Mouse (Mus musculus): ENCODE results near the gene Vps25. TPM values are rescaled to one million over a fixed set of nuclear protein-coding genes. Genes with fewer than 3 reads are reported as not detected.

Gene Vps25
- 110 and 111 TPM in 2 replicates for polyA plus RNA-seq (2015; fragmentation: Nextera tagmentation; extraction: Ambion mirVana)

DNA sequence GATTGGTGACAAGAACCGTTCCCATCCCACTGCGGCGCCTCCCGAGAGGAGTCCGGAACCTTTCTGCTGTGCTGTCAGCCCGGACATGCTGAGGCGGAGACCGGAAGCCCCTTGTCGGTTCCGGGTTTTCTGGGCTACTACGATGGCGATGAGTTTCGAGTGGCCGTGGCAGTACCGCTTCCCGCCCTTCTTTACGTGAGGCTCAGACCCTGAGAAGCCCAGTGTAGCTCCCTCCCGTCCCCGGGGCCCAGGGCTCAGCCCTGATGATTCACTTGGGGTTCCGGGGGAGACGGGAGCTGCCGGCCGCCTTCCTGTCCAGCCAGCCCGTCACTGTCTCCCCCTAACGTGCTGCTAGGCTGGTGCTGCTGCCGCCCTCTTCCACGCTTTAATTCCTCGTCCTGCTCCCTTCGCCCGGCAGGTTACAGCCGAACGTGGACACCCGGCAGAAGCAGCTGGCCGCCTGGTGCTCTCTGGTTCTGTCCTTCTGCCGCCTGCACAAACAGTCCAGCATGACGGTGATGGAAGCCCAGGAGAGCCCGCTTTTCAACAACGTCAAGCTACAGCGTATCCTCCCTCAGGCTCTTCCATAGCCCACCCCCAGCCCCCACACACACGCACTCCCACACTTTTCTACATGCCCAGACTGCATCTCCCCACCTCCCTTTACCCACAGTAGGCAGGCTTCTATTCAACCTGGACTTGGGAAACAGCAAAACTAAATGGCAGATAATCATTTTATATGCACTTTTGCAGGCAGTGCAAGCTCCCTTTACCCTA is at the start of gene Vps25:
Gene Vps25, plus strand, starts transcription at position 95 of the 777 bp plus-strand sequence.
- no peaks in the 10 kb centered on the region for H3K27me3 ChIP-seq
- peak within 1 kb of the TSS; percentile 90 for H3K4me3 ChIP-seq (replicated peaks)
- H3K4me2 ChIP-seq (replicated peaks): peak within 1 kb of the TSS; percentile 97
- peak; percentile 88 for ATAC-seq
- H3K4me1 ChIP-seq (replicated peaks): peaks cover 19% of the 10 kb centered on the region
- H3K9ac ChIP-seq (replicated peaks): peak within 1 kb of the TSS; percentile 93
- H3K27ac ChIP-seq: peak within 1 kb of the TSS; percentile 92
- H3K9me3 ChIP-seq: no peaks in the 10 kb centered on the region
- H3K36me3 ChIP-seq: peaks cover 16% of the 10 kb centered on the region
- under 1% methylated on average over 39 of the region's 40 CpGs for WGBS

- no peak overlapping the region for H3K4me2 ChIP-seq (replicated peaks)
- peaks cover 58% of the 10 kb centered on the region for H3K36me3 ChIP-seq
- H3K27me3 ChIP-seq: no peaks in the 10 kb centered on the region
- no peaks in the 10 kb centered on the region for H3K9me3 ChIP-seq
- H3K9ac ChIP-seq (replicated peaks): no peak overlapping the region
- no peak overlapping the region for H3K27ac ChIP-seq
- no peaks in the 10 kb centered on the region for H3K4me1 ChIP-seq (replicated peaks)
- ATAC-seq: no peak; the same call in 1 of the 2 replicates
- H3K4me3 ChIP-seq (replicated peaks): no peak overlapping the region
- WGBS: 50% methylated on average over 3 of the region's 3 CpGs
These were observed 41.5 kb upstream of the Vps25 start for GRCm38 (mm10) chr11:101211970-101212369.

DNA sequence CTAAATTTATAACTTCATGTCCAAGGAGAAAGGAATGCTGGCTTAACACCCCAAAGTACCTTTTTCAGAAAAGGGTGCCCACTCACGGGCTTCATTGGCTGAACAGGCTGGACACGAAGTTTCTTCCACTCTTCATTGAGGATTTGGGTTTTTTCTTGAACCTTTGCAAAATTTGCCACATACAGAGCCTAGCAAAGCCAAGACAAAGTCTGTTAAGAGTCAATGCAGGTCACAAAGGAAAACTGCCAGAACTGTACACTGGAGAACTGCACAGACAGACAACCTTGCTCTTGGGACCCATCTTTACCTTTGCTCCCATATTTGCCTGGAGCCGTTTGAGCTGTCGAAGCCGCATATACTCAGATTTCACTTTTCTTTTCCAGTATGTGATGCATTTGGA is 36.6 kb upstream of the Vps25 start:
- WGBS: 93% methylated on average over 5 of the region's 5 CpGs
- Histone ChIP-seq H3K27me3 (no peaks in the 10 kb centered on the region), H3K4me3 (replicated peaks) (no peak overlapping the region), H3K9ac (replicated peaks) (no peak overlapping the region), H3K9me3 (no peaks in the 10 kb centered on the region), H3K27ac (no peak overlapping the region), H3K4me1 (replicated peaks) (no peaks in the 10 kb centered on the region), H3K36me3 (peaks cover 31% of the 10 kb centered on the region), H3K4me2 (replicated peaks) (no peak overlapping the region)
- no peak for ATAC-seq

- H3K27me3 ChIP-seq: no peaks in the 10 kb centered on the region
- H3K9me3 ChIP-seq: no peaks in the 10 kb centered on the region
- H3K4me3 ChIP-seq (replicated peaks): no peak overlapping the region
- no peak overlapping the region for H3K27ac ChIP-seq
- H3K9ac ChIP-seq (replicated peaks): no peak overlapping the region
- peaks cover 21% of the 10 kb centered on the region for H3K36me3 ChIP-seq
- WGBS: 86% methylated on average over 10 of the region's 10 CpGs
- ATAC-seq: no peak
- no peaks in the 10 kb centered on the region for H3K4me1 ChIP-seq (replicated peaks)
- H3K4me2 ChIP-seq (replicated peaks): no peak overlapping the region
These were observed 35.0 kb upstream of the Vps25 start for GRCm38 (mm10) chr11:101218436-101219055.

GRCm38 (mm10) chr11:101220853-101221252 is 32.7 kb upstream of the Vps25 start:
- peaks cover 8% of the 10 kb centered on the region for H3K4me1 ChIP-seq (replicated peaks)
- no peaks in the 10 kb centered on the region for H3K9me3 ChIP-seq
- WGBS: 61% methylated on average over 2 of the region's 2 CpGs
- no peak overlapping the region for H3K4me3 ChIP-seq (replicated peaks)
- no peak overlapping the region for H3K27ac ChIP-seq
- H3K27me3 ChIP-seq: no peaks in the 10 kb centered on the region; the same call in 1 of the 2 replicates
- ATAC-seq: no peak
- no peak overlapping the region for H3K4me2 ChIP-seq (replicated peaks)
- H3K9ac ChIP-seq (replicated peaks): no peak overlapping the region
- H3K36me3 ChIP-seq: 0 out of 2 replicates have a peak, but pooled peaks cover 4% of the 10 kb centered on the region

DNA sequence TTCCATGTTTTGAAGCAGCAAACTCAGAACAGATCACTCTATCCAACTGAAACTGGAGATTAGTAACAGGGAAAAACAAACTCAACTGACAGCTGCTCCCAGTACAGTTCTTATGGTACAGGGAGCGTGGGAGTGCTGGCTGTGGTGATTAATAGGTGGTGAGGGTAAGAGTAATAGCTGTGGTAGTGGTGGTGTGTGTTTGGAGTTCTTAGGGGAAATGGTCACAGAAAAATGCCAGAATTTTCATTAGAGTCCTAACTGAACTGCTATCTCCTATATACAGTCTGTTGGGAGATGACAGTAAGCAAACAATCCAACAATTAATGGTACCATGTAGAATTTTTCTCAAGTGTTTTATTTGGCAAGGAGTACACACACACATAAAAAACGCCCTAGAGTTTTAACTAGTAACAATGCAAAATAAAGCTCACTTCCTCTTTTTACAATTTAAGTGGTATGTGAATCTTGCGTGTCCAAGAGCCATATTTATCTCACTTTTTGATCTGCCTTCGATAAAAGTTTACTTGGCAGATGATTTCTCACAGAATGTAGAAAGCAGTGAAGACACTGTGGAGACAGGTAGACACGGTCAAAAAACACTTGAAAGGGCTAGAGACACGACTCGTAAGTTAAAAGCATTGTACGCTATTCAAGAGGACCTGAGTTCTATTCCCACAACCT is 32.1 kb upstream of the Vps25 start:
- ATAC-seq: no peak
- Histone ChIP-seq H3K27me3 (no peaks in the 10 kb centered on the region; the same call in 1 of the 2 replicates), H3K9me3 (no peaks in the 10 kb centered on the region), H3K4me2 (replicated peaks) (no peak overlapping the region), H3K36me3 (0 out of 2 replicates have a peak, but pooled peaks cover 4% of the 10 kb centered on the region), H3K4me3 (replicated peaks) (no peak overlapping the region), H3K4me1 (replicated peaks) (peaks cover 8% of the 10 kb centered on the region), H3K9ac (replicated peaks) (no peak overlapping the region), H3K27ac (no peak overlapping the region)
- WGBS: 90% methylated on average over 8 of the region's 8 CpGs

DNA sequence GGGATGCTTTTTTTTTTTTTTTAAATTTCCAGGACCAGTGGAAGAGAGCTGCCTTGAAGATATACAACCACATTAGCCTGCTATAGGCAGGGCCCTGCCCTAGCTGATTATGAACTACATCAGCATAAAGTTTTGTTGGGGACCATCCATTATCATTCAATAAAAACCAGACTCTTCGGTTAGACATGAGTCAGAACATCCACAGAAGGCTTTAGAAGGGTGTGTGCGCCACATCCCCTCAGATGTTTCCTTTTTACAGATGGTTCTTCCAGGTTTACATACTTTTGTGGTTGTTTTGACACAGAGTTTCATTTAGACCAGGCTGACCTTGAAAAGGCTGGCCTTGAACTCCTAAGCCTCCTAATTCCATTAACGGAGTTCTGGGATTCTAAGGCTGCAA is 29.2 kb upstream of the Vps25 start:
- Histone ChIP-seq H3K4me3 (replicated peaks) (no peak overlapping the region), H3K27ac (no peak overlapping the region), H3K27me3 (peaks cover 7% of the 10 kb centered on the region; the same call in 1 of the 2 replicates), H3K4me1 (replicated peaks) (peaks cover 8% of the 10 kb centered on the region), H3K4me2 (replicated peaks) (no peak overlapping the region), H3K9me3 (no peaks in the 10 kb centered on the region), H3K9ac (replicated peaks) (no peak overlapping the region), H3K36me3 (no peaks in the 10 kb centered on the region)
- 91% methylated on average over 3 of the region's 3 CpGs for WGBS
- ATAC-seq: no peak

GRCm38 (mm10) chr11:101225331-101226064 is 28.0 kb upstream of the Vps25 start:
- no peak for ATAC-seq
- Histone ChIP-seq H3K4me3 (replicated peaks) (peak overlapping the region; percentile 83), H3K4me1 (replicated peaks) (peaks cover 10% of the 10 kb centered on the region), H3K27ac (no peak overlapping the region), H3K36me3 (no peaks in the 10 kb centered on the region), H3K9ac (replicated peaks) (peak overlapping the region; percentile 86), H3K4me2 (replicated peaks) (peak overlapping the region; percentile 91), H3K9me3 (no peaks in the 10 kb centered on the region), H3K27me3 (peaks cover 7% of the 10 kb centered on the region; the same call in 1 of the 2 replicates)
- 21% methylated on average over 25 of the region's 25 CpGs for WGBS

DNA sequence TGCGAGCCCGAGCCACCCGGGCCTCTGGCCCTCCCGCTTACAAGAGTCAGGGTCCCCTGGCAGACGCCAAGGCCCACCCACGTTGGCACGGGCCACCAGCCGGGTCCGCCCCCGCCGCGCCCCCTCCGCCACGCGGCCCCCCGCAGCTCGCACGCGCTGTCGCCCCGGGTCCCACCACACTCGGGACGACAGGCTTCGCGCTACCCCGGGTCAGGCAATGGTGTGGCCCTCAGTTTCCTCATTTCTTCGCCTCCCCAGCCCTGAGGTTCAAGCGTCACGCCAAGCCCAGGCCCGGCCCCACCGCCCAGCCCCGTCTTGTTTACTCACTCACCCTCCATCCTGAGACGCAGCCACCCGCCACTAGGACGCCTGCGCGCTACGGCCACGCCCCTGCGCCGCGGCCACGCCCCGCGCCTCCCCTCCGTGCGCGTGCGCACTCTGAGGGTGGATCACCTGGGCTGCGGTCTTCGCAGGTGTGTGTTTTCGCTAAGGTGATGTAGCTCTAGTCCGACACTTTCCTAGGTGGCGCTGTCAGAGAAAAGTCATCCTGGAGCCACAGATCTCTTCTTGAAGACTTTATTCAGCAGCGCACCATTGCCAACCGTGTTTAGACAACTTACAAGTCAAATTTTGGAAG is 27.3 kb upstream of the Vps25 start, which contains the start of gene Ezh1:
Gene Ezh1, minus strand, starts transcription at position 399 of the 637 bp plus-strand sequence.
- 1% methylated on average over 56 of the region's 56 CpGs for WGBS
- Histone ChIP-seq H3K9ac (replicated peaks) (peak within 1 kb of the TSS; percentile 86), H3K4me2 (replicated peaks) (peak within 1 kb of the TSS; percentile 91), H3K27me3 (peaks cover 13% of the 10 kb centered on the region; the same call in 1 of the 2 replicates), H3K27ac (no peak within 1 kb of the TSS), H3K4me3 (replicated peaks) (peak within 1 kb of the TSS; percentile 83), H3K4me1 (replicated peaks) (peaks cover 14% of the 10 kb centered on the region), H3K9me3 (no peaks in the 10 kb centered on the region), H3K36me3 (no peaks in the 10 kb centered on the region)
- peak; percentile 97 for ATAC-seq

GRCm38 (mm10) chr11:101229361-101229900 is 24.1 kb upstream of the Vps25 start:
- ATAC-seq: no peak
- no peak overlapping the region for H3K9ac ChIP-seq (replicated peaks)
- H3K4me1 ChIP-seq (replicated peaks): peaks cover 14% of the 10 kb centered on the region
- no peaks in the 10 kb centered on the region for H3K9me3 ChIP-seq
- WGBS: 31% methylated on average over 8 of the region's 8 CpGs
- peaks cover 18% of the 10 kb centered on the region for H3K27me3 ChIP-seq
- no peak overlapping the region for H3K4me3 ChIP-seq (replicated peaks)
- H3K4me2 ChIP-seq (replicated peaks): no peak overlapping the region
- 0 out of 2 replicates have a peak overlapping the region, but pooled peaks have one; percentile 8 for H3K27ac ChIP-seq
- H3K36me3 ChIP-seq: no peaks in the 10 kb centered on the region

DNA sequence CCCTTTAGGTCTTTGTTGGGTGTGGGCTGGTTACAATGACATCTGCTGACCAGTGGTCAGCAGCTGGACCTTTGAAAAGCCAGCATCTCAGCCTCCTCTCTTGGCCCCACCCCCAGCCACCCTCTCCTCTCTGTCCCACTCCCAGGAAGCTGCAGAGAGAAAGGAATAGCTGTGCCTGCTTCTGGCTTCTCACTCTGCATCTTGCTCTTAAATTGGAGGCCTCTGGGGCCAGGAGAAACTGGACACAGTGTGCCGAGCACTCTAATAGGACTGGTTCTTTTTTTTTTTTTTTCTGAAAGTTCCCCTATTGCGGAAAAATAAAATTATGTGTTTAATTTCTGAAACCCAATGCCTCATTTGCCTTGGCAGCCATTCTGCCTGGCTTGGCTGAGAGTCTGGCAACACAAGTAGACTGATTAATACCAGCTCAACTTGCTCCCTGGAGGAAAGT is 23.4 kb upstream of the Vps25 start:
- Histone ChIP-seq H3K9ac (replicated peaks) (no peak overlapping the region), H3K27ac (0 out of 2 replicates have a peak overlapping the region, but pooled peaks have one; percentile 8), H3K27me3 (peaks cover 18% of the 10 kb centered on the region), H3K36me3 (no peaks in the 10 kb centered on the region), H3K4me2 (replicated peaks) (no peak overlapping the region), H3K4me1 (replicated peaks) (peaks cover 13% of the 10 kb centered on the region), H3K9me3 (no peaks in the 10 kb centered on the region), H3K4me3 (replicated peaks) (no peak overlapping the region)
- ATAC-seq: no peak
- WGBS: 21% methylated on average over 2 of the region's 2 CpGs

Measured in midbrain, embryonic 13.5 days (tissue).